20 mouse cellular contexts compared by ENCODE assay signal in genomic region chr3:149069436-149069835, GRCm38 (mm10).
A peak's percentile ranks its signal among the peaks of the same experiment; 100 is the strongest.
DNase-seq lines count a peak whose midpoint lies in the region; ATAC-seq lines count a peak whose summit lies in the region.
"Had no signal": no experiment of that assay in that cellular context is flagged by ENCODE, and none has a peak within 500 bp of the region (broad histone marks: within the 10 kb centered on the region; RNA-seq: fewer than 3 reads in every experiment).

No protein-coding gene starts in this region.

- peak; percentile 60 for ATAC-seq in hindbrain, embryonic 13.5 days (ENCODE audit: low FRiP score)
- ATAC-seq in hindbrain, embryonic 16.5 days = no peak
- peak; percentile 56 for ATAC-seq in midbrain, embryonic 13.5 days
- ATAC-seq in midbrain, embryonic 15.5 days (replicated peaks) = 0 out of 2 replicates have a peak, but pooled peaks have one; percentile 45
- peak; percentile 59 for ATAC-seq in neural tube, embryonic 13.5 days (ENCODE audit: low read depth)
- ATAC-seq: activated CD4-positive, CD25-positive, alpha-beta regulatory T cell, adult 4 months; Patski had no signal

- H3K4me1 ChIP-seq in hindbrain, embryonic 13.5 days (replicated peaks) = peaks cover under 1% of the 10 kb centered on the region
- peaks cover under 1% of the 10 kb centered on the region for H3K4me1 ChIP-seq in hindbrain, embryonic 16.5 days (ENCODE audit: control insufficient read depth, insufficient read depth, low read depth, low read length)
- H3K4me1 ChIP-seq in midbrain, embryonic 13.5 days (replicated peaks) = peaks cover under 1% of the 10 kb centered on the region
- H3K4me1 ChIP-seq in midbrain, embryonic 10.5 days = peaks cover 1% of the 10 kb centered on the region
- H3K4me1 ChIP-seq in midbrain, embryonic 15.5 days = no peaks in the 10 kb centered on the region
- H3K4me1 ChIP-seq in neural tube, embryonic 13.5 days (replicated peaks) = peaks cover 10% of the 10 kb centered on the region

- DNase-seq in midbrain, embryonic 10.5 days (ENCODE audit: low spot score) = no peak
- DNase-seq in right cerebral cortex, postnatal 14 days = no peak
- DNase-seq: adrenal gland, postnatal 14 days; cerebellum, adult 11-12 months; cerebellum, adult 9-10 months; cerebellum, postnatal 25 days; forebrain, postnatal 0 days; gastrocnemius, postnatal 25 days; heart, postnatal 36 days had no signal

- no peak overlapping the region for H3K27ac ChIP-seq in hindbrain, embryonic 13.5 days
- H3K27ac ChIP-seq in hindbrain, embryonic 16.5 days (ENCODE audit: low read depth, low read length) = no peak overlapping the region
- H3K27ac ChIP-seq in midbrain, embryonic 13.5 days = no peak overlapping the region
- no peak overlapping the region for H3K27ac ChIP-seq in midbrain, embryonic 10.5 days (replicated peaks)
- H3K27ac ChIP-seq in midbrain, embryonic 15.5 days = no peak overlapping the region
- peak overlapping the region; percentile 42; the same call in 1 of the 2 replicates for H3K27ac ChIP-seq in neural tube, embryonic 13.5 days (replicated peaks)
- H3K27ac ChIP-seq: embryonic facial prominence, embryonic 12.5 days; forebrain, embryonic 12.5 days; heart, embryonic 13.5 days had no signal

- H3K9me3 ChIP-seq in hindbrain, embryonic 13.5 days = no peaks in the 10 kb centered on the region
- H3K9me3 ChIP-seq in hindbrain, embryonic 16.5 days (ENCODE audit: control insufficient read depth, low read length) = no peaks in the 10 kb centered on the region
- H3K9me3 ChIP-seq in midbrain, embryonic 13.5 days = no peaks in the 10 kb centered on the region
- H3K9me3 ChIP-seq in midbrain, embryonic 10.5 days (replicated peaks) = no peaks in the 10 kb centered on the region
- no peaks in the 10 kb centered on the region for H3K9me3 ChIP-seq in midbrain, embryonic 15.5 days
- H3K9me3 ChIP-seq in neural tube, embryonic 13.5 days = no peaks in the 10 kb centered on the region
- H3K9me3 ChIP-seq: embryonic facial prominence, embryonic 12.5 days; forebrain, embryonic 12.5 days; heart, embryonic 13.5 days had no signal

- no peak overlapping the region for H3K4me2 ChIP-seq in hindbrain, embryonic 13.5 days
- H3K4me2 ChIP-seq in hindbrain, embryonic 16.5 days (ENCODE audit: low read length) = no peak overlapping the region; the same call in 1 of the 2 replicates
- no peak overlapping the region for H3K4me2 ChIP-seq in midbrain, embryonic 13.5 days (replicated peaks)
- H3K4me2 ChIP-seq in midbrain, embryonic 15.5 days = no peak overlapping the region
- no peak overlapping the region for H3K4me2 ChIP-seq in neural tube, embryonic 13.5 days
- H3K4me2 ChIP-seq: embryonic facial prominence, embryonic 12.5 days; forebrain, embryonic 12.5 days; heart, embryonic 13.5 days had no signal

- H3K36me3 ChIP-seq in hindbrain, embryonic 13.5 days = no peaks in the 10 kb centered on the region
- no peaks in the 10 kb centered on the region for H3K36me3 ChIP-seq in hindbrain, embryonic 16.5 days (ENCODE audit: control insufficient read depth, insufficient read depth, low read length)
- H3K36me3 ChIP-seq in midbrain, embryonic 13.5 days = no peaks in the 10 kb centered on the region
- H3K36me3 ChIP-seq in midbrain, embryonic 10.5 days = no peaks in the 10 kb centered on the region
- H3K36me3 ChIP-seq in midbrain, embryonic 15.5 days (replicated peaks) = no peaks in the 10 kb centered on the region
- H3K36me3 ChIP-seq in neural tube, embryonic 13.5 days = no peaks in the 10 kb centered on the region
- H3K36me3 ChIP-seq: embryonic facial prominence, embryonic 12.5 days; forebrain, embryonic 12.5 days; heart, embryonic 13.5 days had no signal

- no peak overlapping the region for H3K4me3 ChIP-seq in hindbrain, embryonic 13.5 days
- H3K4me3 ChIP-seq in hindbrain, embryonic 16.5 days (ENCODE audit: low read length) = no peak overlapping the region
- no peak overlapping the region for H3K4me3 ChIP-seq in midbrain, embryonic 13.5 days (replicated peaks)
- no peak overlapping the region for H3K4me3 ChIP-seq in midbrain, embryonic 10.5 days
- H3K4me3 ChIP-seq in midbrain, embryonic 15.5 days = no peak overlapping the region
- no peak overlapping the region for H3K4me3 ChIP-seq in neural tube, embryonic 13.5 days
- H3K4me3 ChIP-seq: embryonic facial prominence, embryonic 12.5 days; forebrain, embryonic 12.5 days; heart, embryonic 13.5 days had no signal

- H3K27me3 ChIP-seq in hindbrain, embryonic 13.5 days = no peaks in the 10 kb centered on the region
- H3K27me3 ChIP-seq in hindbrain, embryonic 16.5 days (replicated peaks; ENCODE audit: control insufficient read depth, insufficient read depth, low read length) = no peaks in the 10 kb centered on the region; the same call in 1 of the 2 replicates
- H3K27me3 ChIP-seq in midbrain, embryonic 13.5 days = no peaks in the 10 kb centered on the region
- H3K27me3 ChIP-seq in midbrain, embryonic 10.5 days (ENCODE audit: low read depth, poor library complexity, severe bottlenecking) = no peaks in the 10 kb centered on the region
- H3K27me3 ChIP-seq in midbrain, embryonic 15.5 days (replicated peaks) = no peaks in the 10 kb centered on the region
- H3K27me3 ChIP-seq in neural tube, embryonic 13.5 days = no peaks in the 10 kb centered on the region
- H3K27me3 ChIP-seq: CH12.LX; embryonic facial prominence, embryonic 12.5 days; forebrain, embryonic 12.5 days; heart, embryonic 13.5 days; Patski had no signal

- WGBS in hindbrain, embryonic 13.5 days = 75% methylated on average over 9 of the region's 9 CpGs
- 73% methylated on average over 9 of the region's 9 CpGs for WGBS in hindbrain, embryonic 16.5 days
- WGBS in midbrain, embryonic 13.5 days = 88% methylated on average over 9 of the region's 9 CpGs
- WGBS in midbrain, embryonic 10.5 days = 92% methylated on average over 9 of the region's 9 CpGs
- 75% methylated on average over 9 of the region's 9 CpGs for WGBS in midbrain, embryonic 15.5 days
- 85% methylated on average over 9 of the region's 9 CpGs for WGBS in neural tube, embryonic 13.5 days

- no peak overlapping the region for H3K9ac ChIP-seq in hindbrain, embryonic 13.5 days
- H3K9ac ChIP-seq in hindbrain, embryonic 16.5 days (ENCODE audit: low read depth, low read length) = no peak overlapping the region
- no peak overlapping the region for H3K9ac ChIP-seq in midbrain, embryonic 13.5 days (replicated peaks)
- H3K9ac ChIP-seq in midbrain, embryonic 15.5 days = no peak overlapping the region
- no peak overlapping the region for H3K9ac ChIP-seq in neural tube, embryonic 13.5 days
- H3K9ac ChIP-seq: embryonic facial prominence, embryonic 12.5 days; forebrain, embryonic 12.5 days; forebrain, postnatal 0 days; heart, embryonic 13.5 days had no signal
